Comparison of ENCODE assay signal across 8 mouse cellular contexts in genomic region chr15:85878848-85879497, GRCm38 (mm10). TPM values are rescaled to one million over a fixed set of nuclear protein-coding genes. Genes with fewer than 3 reads are reported as not detected.
DNase-seq lines count a peak whose midpoint lies in the region; ATAC-seq and TF ChIP-seq lines count a peak whose summit lies in the region.

Gene Trmu (plus strand): TSS chr15:85879312.

- peak within 1 kb of the TSS; percentile 85 for H3K9ac ChIP-seq in heart, embryonic 11.5 days (ENCODE audit: low read depth, low read length)
- H3K9ac ChIP-seq in kidney, embryonic 16.5 days (replicated peaks; ENCODE audit: low read length), result peak within 1 kb of the TSS; percentile 96
- H3K9ac ChIP-seq in liver, adult 2 months (ENCODE audit: low read depth, low read length), result peak within 1 kb of the TSS; percentile 84

- peak; percentile 80 for TF ChIP-seq CTCF in liver, adult 2 months (IDR thresholded peaks at IDR 0.05; ENCODE audit: low read depth, low read length)

- H3K27me3 ChIP-seq in heart, embryonic 11.5 days (ENCODE audit: control insufficient read depth, insufficient read depth, low read length), result no peaks in the 10 kb centered on the region
- no peaks in the 10 kb centered on the region for H3K27me3 ChIP-seq in kidney, embryonic 16.5 days (ENCODE audit: insufficient read depth, low read length)
- H3K27me3 ChIP-seq in liver, adult 2 months (ENCODE audit: control insufficient read depth, insufficient read depth, low read length), result no peaks in the 10 kb centered on the region
- H3K27me3 ChIP-seq in myocyte (ENCODE audit: control insufficient read depth, insufficient read depth, insufficient read length), result no peaks in the 10 kb centered on the region
- H3K27me3 ChIP-seq in splenic B cell, adult 2 months (ENCODE audit: control insufficient read depth, insufficient read depth, low read length, poor library complexity, severe bottlenecking), result no peaks in the 10 kb centered on the region

- under 1% methylated on average over 49 of the region's 50 CpGs for WGBS in heart, embryonic 11.5 days (ENCODE audit: insufficient replicate concordance)
- WGBS in kidney, embryonic 16.5 days, result under 1% methylated on average over 46 of the region's 50 CpGs
- WGBS in liver, adult 2 months, result 1% methylated on average over 50 of the region's 50 CpGs

- TF ChIP-seq POLR2A in liver, adult 2 months (IDR thresholded peaks at IDR 0.05; ENCODE audit: extremely low read depth, insufficient read depth, low read length), result peak; percentile 68
- peak; percentile 94 for TF ChIP-seq POLR2A in myocyte (IDR thresholded peaks at IDR 0.05; ENCODE audit: insufficient read length, low read depth)

- peaks cover 11% of the 10 kb centered on the region for H3K4me1 ChIP-seq in heart, embryonic 11.5 days (ENCODE audit: control insufficient read depth, insufficient read depth, low read length)
- peaks cover 12% of the 10 kb centered on the region for H3K4me1 ChIP-seq in kidney, embryonic 16.5 days (ENCODE audit: insufficient read depth, low read length)
- H3K4me1 ChIP-seq in liver, adult 2 months (ENCODE audit: control insufficient read depth, insufficient read depth, low read length), result peaks cover 7% of the 10 kb centered on the region

- H3K9me3 ChIP-seq in heart, embryonic 11.5 days (replicated peaks; ENCODE audit: control insufficient read depth, low read length), result no peaks in the 10 kb centered on the region
- no peaks in the 10 kb centered on the region for H3K9me3 ChIP-seq in kidney, embryonic 16.5 days (ENCODE audit: low read length)

- peak within 1 kb of the TSS; percentile 70 for H3K4me3 ChIP-seq in heart, embryonic 11.5 days (ENCODE audit: low read depth, low read length)
- peak within 1 kb of the TSS; percentile 88 for H3K4me3 ChIP-seq in kidney, embryonic 16.5 days (ENCODE audit: low read length)
- H3K4me3 ChIP-seq in liver, adult 2 months (ENCODE audit: insufficient read depth, low read depth, low read length), result peak within 1 kb of the TSS; percentile 72
- H3K4me3 ChIP-seq in myocyte, result peak within 1 kb of the TSS; percentile 75

- H3ac ChIP-seq in myocyte (ENCODE audit: control insufficient read depth, insufficient read length), result peak within 1 kb of the TSS; percentile 27

- peaks cover 22% of the 10 kb centered on the region for H3K36me3 ChIP-seq in heart, embryonic 11.5 days (ENCODE audit: control insufficient read depth, insufficient read depth, low read length)
- H3K36me3 ChIP-seq in kidney, embryonic 16.5 days (ENCODE audit: insufficient read depth, low read length), result peaks cover 41% of the 10 kb centered on the region
- no peaks in the 10 kb centered on the region for H3K36me3 ChIP-seq in liver, adult 2 months (ENCODE audit: control insufficient read depth, insufficient read depth, low read length)
- H3K36me3 ChIP-seq in myocyte (ENCODE audit: control insufficient read depth, insufficient read depth), result peaks cover 5% of the 10 kb centered on the region
- no peaks in the 10 kb centered on the region for H3K36me3 ChIP-seq in splenic B cell, adult 2 months (ENCODE audit: control insufficient read depth, insufficient read depth, low read length, poor library complexity, severe bottlenecking)

- ATAC-seq in erythroblast, adult 5-6 weeks (replicated peaks; ENCODE audit: low FRiP score, poor library complexity, severe bottlenecking), result peak; percentile 86
- ATAC-seq in heart, embryonic 11.5 days (replicated peaks; ENCODE audit: insufficient number of reproducible peaks, low FRiP score, low TSS enrichment), result peak; percentile 91
- ATAC-seq in kidney, embryonic 16.5 days (ENCODE audit: low FRiP score, low TSS enrichment), result peak; percentile 95

- peak within 1 kb of the TSS; percentile 85 for H3K27ac ChIP-seq in heart, embryonic 11.5 days (ENCODE audit: low read depth, low read length)
- peak within 1 kb of the TSS; percentile 77 for H3K27ac ChIP-seq in kidney, embryonic 16.5 days (ENCODE audit: low read length)
- H3K27ac ChIP-seq in liver, adult 2 months (replicated peaks; ENCODE audit: insufficient read depth, low read depth, low read length), result peak within 1 kb of the TSS; percentile 58

- peak within 1 kb of the TSS; percentile 95 for H3K4me2 ChIP-seq in heart, embryonic 11.5 days
- peak within 1 kb of the TSS; percentile 94 for H3K4me2 ChIP-seq in kidney, embryonic 16.5 days (replicated peaks; ENCODE audit: low read depth, low read length)
- peak within 1 kb of the TSS; percentile 83 for H3K4me2 ChIP-seq in myocyte (ENCODE audit: low read depth)

- DNase-seq in B cell, adult 2 months, result peak; percentile 86 to 87
- DNase-seq in brain, adult 2 months (ENCODE audit: low read depth, low spot score), result peak; percentile 98
- DNase-seq in liver, adult 2 months (ENCODE audit: extremely low read depth, low read depth, low spot score), result peak; percentile 78
- DNase-seq in splenic B cell, adult 2 months (ENCODE audit: low read depth, low spot score), result peak; percentile 92

- no peaks in the 10 kb centered on the region for H3K79me2 ChIP-seq in liver, adult 2 months (ENCODE audit: control insufficient read depth, insufficient read depth, low read length)
- no peaks in the 10 kb centered on the region for H3K79me2 ChIP-seq in myocyte (ENCODE audit: control insufficient read depth, insufficient read depth)

TF ChIP-seq in myocyte, 11 proteins besides CTCF, POLR2A, EP300 and RAD21:
- TF ChIP-seq MAX (IDR thresholded peaks at IDR 0.05; ENCODE audit: low read depth) (no peak), MYOG (IDR thresholded peaks at IDR 0.05; ENCODE audit: control insufficient read depth in 1 of 3, insufficient read depth in 1 of 3, insufficient read length in 2 of 3, low read depth in 2 of 3) (peak in 1 of 3 experiments; percentile 49), SRF (IDR thresholded peaks at IDR 0.05; ENCODE audit: control insufficient read depth, insufficient read length, low read depth) (no peak), CEBPB (IDR thresholded peaks at IDR 0.05; ENCODE audit: insufficient read depth, poor library complexity, severe bottlenecking) (no peak), POLR2AphosphoS2 (IDR thresholded peaks at IDR 0.05; ENCODE audit: insufficient read length, low read depth) (peak; percentile 99), MYOD1 (IDR thresholded peaks at IDR 0.05; ENCODE audit: control insufficient read depth in 1 of 3, insufficient read length in 2 of 3, low read depth in 2 of 3) (peak in 1 of 3 experiments; percentile 50), USF1 (IDR thresholded peaks at IDR 0.05; ENCODE audit: low read depth) (no peak), REST (IDR thresholded peaks at IDR 0.05; ENCODE audit: insufficient read depth, insufficient read length) (peak; percentile 66)

RNA-seq across cellular contexts. Expression of gene Trmu, which starts in this region (rescaled TPM):
- 0.96 and 6.7 TPM in 2 replicates for total RNA-seq in erythroblast, adult 5-6 weeks (2015; ENCODE audit: low replicate concordance)
- 4.6 and 9.4 TPM in 2 replicates for total RNA-seq in erythroblast, adult 5-6 weeks (2017; ENCODE audit: low replicate concordance)
- polyA plus RNA-seq in heart, embryonic 11.5 days (2014; fragmentation: Nextera tagmentation; extraction: Ambion mirVana), result 24.0 and 26.4 TPM in 2 replicates
- 51.8 and 53.2 TPM in 2 replicates for polyA plus RNA-seq in kidney, embryonic 16.5 days (2015; fragmentation: Nextera tagmentation; extraction: Ambion mirVana)
- 9.4 and 10.1 TPM in 2 replicates for total RNA-seq in liver, adult 2 months (2014; rRNA removed)
- polyA plus RNA-seq in liver, adult 2 months (2012; rRNA removed), result 13.9 and 17.0 TPM in 2 replicates
- 21.4 TPM for polyA plus RNA-seq in myocyte (2012; fragmentation: generic; extraction: Trizol)

Comparison
In these comparisons a context has a peak if more than half of its experiments do, and no peak if none do; other contexts are left out.
1. Peak in every context shown above with its lines: DNase-seq, ATAC-seq, H3K4me3 ChIP-seq and H3K27ac ChIP-seq.